Mouse (Mus musculus): Measurements from ENCODE around the gene Trak1. TPM values are rescaled to one million over a fixed set of nuclear protein-coding genes. Genes with fewer than 3 reads are reported as not detected.

Gene Trak1
- total RNA-seq, 1 experiment, result 18.9 TPM

GRCm38 (mm10) chr9:121286325-121286901 is 10.9 kb upstream of the Trak1 start:
- no peak for DNase-seq (ENCODE audit: low read depth, low spot score)
- in situ Hi-C loops (cut with MboI; ENCODE audit: low sequenced_read_pairs in 2 of 2, unreplicated experiment in 2 of 2), result no loop called here
- TF ChIP-seq CHD2 (IDR thresholded peaks at IDR 0.05; ENCODE audit: low read depth, low read length) (no peak), MAFK (IDR thresholded peaks at IDR 0.05; ENCODE audit: insufficient read depth, low read depth, low read length) (no peak)
- no peaks in the 10 kb centered on the region for H3K9me3 ChIP-seq (ENCODE audit: control insufficient read depth, insufficient read depth, low read depth, low read length)
- peaks cover 0 to 4% of the 10 kb centered on the region in 2 experiments; a peak in 1 of 4 replicates for H3K4me1 ChIP-seq (ENCODE audit: control insufficient read depth in 2 of 2, insufficient read depth in 2 of 2, low read length in 2 of 2, poor library complexity in 1 of 2)
- no peaks in the 10 kb centered on the region for H3K36me3 ChIP-seq (ENCODE audit: control insufficient read depth, insufficient read depth, low read length, poor library complexity, severe bottlenecking)
- H3K4me3 ChIP-seq (ENCODE audit: insufficient read depth in 1 of 2, low read depth in 1 of 2, low read length in 2 of 2, poor library complexity in 1 of 2, severe bottlenecking in 1 of 2), result peak overlapping the region in 1 of 2 experiments; percentile 65; a peak in 1 of 4 replicates
- no peak overlapping the region for H3K27ac ChIP-seq (ENCODE audit: insufficient read depth, low read depth, low read length, poor library complexity, severe bottlenecking)
- H3K9ac ChIP-seq (ENCODE audit: insufficient read depth, low read depth, low read length, poor library complexity, severe bottlenecking), result no peak overlapping the region

GRCm38 (mm10) chr9:121291275-121291674 is 6.0 kb upstream of the Trak1 start:
- DNase-seq (ENCODE audit: low read depth, low spot score), result no peak
- Histone ChIP-seq H3K9me3 (ENCODE audit: control insufficient read depth, insufficient read depth, low read depth, low read length) (no peaks in the 10 kb centered on the region), H3K9ac (ENCODE audit: insufficient read depth, low read depth, low read length, poor library complexity, severe bottlenecking) (no peak overlapping the region), H3K27ac (ENCODE audit: insufficient read depth, low read depth, low read length, poor library complexity, severe bottlenecking) (no peak overlapping the region), H3K36me3 (ENCODE audit: control insufficient read depth, insufficient read depth, low read length, poor library complexity, severe bottlenecking) (no peaks in the 10 kb centered on the region), H3K4me3 (ENCODE audit: insufficient read depth in 1 of 2, low read depth in 1 of 2, low read length in 2 of 2, poor library complexity in 1 of 2, severe bottlenecking in 1 of 2) (no peak overlapping the region), H3K4me1 (ENCODE audit: control insufficient read depth in 2 of 2, insufficient read depth in 2 of 2, low read length in 2 of 2, poor library complexity in 1 of 2) (0 out of 4 replicates have a peak, but pooled peaks cover 0 to under 1% of the 10 kb centered on the region in 2 experiments)
- TF ChIP-seq ZNF384 (IDR thresholded peaks at IDR 0.05; ENCODE audit: low read depth, low read length) (peak; percentile 79), MAFK (IDR thresholded peaks at IDR 0.05; ENCODE audit: insufficient read depth, low read depth, low read length) (no peak)
- in situ Hi-C loops (cut with MboI; ENCODE audit: low sequenced_read_pairs in 2 of 2, unreplicated experiment in 2 of 2), result no loop called here

DNA sequence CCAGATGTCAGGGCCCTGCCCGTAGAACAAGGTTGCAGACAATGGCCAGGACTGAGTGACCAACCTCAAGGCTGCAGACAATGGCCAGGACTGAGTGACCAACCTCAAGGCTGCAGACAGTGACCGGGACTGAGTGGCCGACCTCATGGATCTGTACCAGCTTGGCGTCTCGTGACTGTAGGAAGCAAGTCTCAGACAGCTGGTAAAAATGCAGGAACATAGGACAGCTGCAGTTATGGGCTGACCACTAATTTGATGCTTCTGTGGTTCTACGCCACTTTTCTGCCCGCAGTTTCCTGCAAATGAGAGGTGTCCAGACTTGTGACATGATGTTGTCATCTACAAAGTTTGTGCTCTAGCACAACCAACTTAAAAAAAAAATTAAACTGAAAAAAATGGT is 4.1 kb upstream of the Trak1 start:
- no peaks in the 10 kb centered on the region for H3K36me3 ChIP-seq (ENCODE audit: control insufficient read depth, insufficient read depth, low read length, poor library complexity, severe bottlenecking)
- H3K4me1 ChIP-seq (ENCODE audit: control insufficient read depth in 2 of 2, insufficient read depth in 2 of 2, low read length in 2 of 2, poor library complexity in 1 of 2), result 0 out of 4 replicates have a peak, but pooled peaks cover 0 to 1% of the 10 kb centered on the region in 2 experiments
- no peaks in the 10 kb centered on the region for H3K9me3 ChIP-seq (ENCODE audit: control insufficient read depth, insufficient read depth, low read depth, low read length)
- no peak overlapping the region for H3K27ac ChIP-seq (ENCODE audit: insufficient read depth, low read depth, low read length, poor library complexity, severe bottlenecking)
- no peak for DNase-seq (ENCODE audit: low read depth, low spot score)
- in situ Hi-C loops (cut with MboI; ENCODE audit: low sequenced_read_pairs in 2 of 2, unreplicated experiment in 2 of 2), result no loop called here
- no peak overlapping the region for H3K9ac ChIP-seq (ENCODE audit: insufficient read depth, low read depth, low read length, poor library complexity, severe bottlenecking)
- TF ChIP-seq HCFC1 (IDR thresholded peaks at IDR 0.05; ENCODE audit: borderline replicate concordance, insufficient read depth, low read length) (no peak), CHD2 (IDR thresholded peaks at IDR 0.05; ENCODE audit: low read depth, low read length) (no peak), ZNF384 (IDR thresholded peaks at IDR 0.05; ENCODE audit: low read depth, low read length) (no peak), ZC3H11A (IDR thresholded peaks at IDR 0.05; ENCODE audit: borderline replicate concordance, low read depth, low read length) (no peak), MAFK (IDR thresholded peaks at IDR 0.05; ENCODE audit: insufficient read depth, low read depth, low read length) (no peak)
- no peak overlapping the region for H3K4me3 ChIP-seq (ENCODE audit: insufficient read depth in 1 of 2, low read depth in 1 of 2, low read length in 2 of 2, poor library complexity in 1 of 2, severe bottlenecking in 1 of 2)

DNA sequence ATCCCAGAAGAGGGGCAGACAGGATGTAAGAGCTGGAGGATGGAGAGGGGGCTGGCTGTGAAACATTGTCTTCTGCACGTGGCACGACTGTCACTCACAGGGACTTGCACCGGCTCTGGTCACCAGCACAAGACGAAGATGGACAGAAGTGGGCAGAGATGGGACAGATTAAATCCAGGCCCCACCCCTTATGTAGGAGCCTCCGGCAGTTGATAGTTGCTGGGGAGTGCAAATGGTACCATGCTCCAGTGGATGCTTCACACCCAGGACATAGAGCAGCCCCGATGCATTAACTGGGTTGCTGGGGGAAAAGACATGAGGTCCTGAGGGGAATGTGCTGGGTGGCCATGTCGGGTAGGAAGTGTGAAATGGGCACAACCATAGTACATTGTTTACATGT is 2.1 kb upstream of the Trak1 start:
- no peak for DNase-seq (ENCODE audit: low read depth, low spot score)
- Histone ChIP-seq H3K4me1 (ENCODE audit: control insufficient read depth in 2 of 2, insufficient read depth in 2 of 2, low read length in 2 of 2, poor library complexity in 1 of 2) (peaks cover 1 to 15% of the 10 kb centered on the region in 2 experiments; a peak in 1 of 4 replicates), H3K9me3 (ENCODE audit: control insufficient read depth, insufficient read depth, low read depth, low read length) (no peaks in the 10 kb centered on the region), H3K36me3 (ENCODE audit: control insufficient read depth, insufficient read depth, low read length, poor library complexity, severe bottlenecking) (no peaks in the 10 kb centered on the region), H3K4me3 (ENCODE audit: insufficient read depth in 1 of 2, low read depth in 1 of 2, low read length in 2 of 2, poor library complexity in 1 of 2, severe bottlenecking in 1 of 2) (no peak overlapping the region), H3K9ac (ENCODE audit: insufficient read depth, low read depth, low read length, poor library complexity, severe bottlenecking) (no peak overlapping the region), H3K27ac (ENCODE audit: insufficient read depth, low read depth, low read length, poor library complexity, severe bottlenecking) (no peak overlapping the region)
- in situ Hi-C loops (cut with MboI; ENCODE audit: low sequenced_read_pairs in 2 of 2, unreplicated experiment in 2 of 2), result no loop called here
- TF ChIP-seq ZNF384 (IDR thresholded peaks at IDR 0.05; ENCODE audit: low read depth, low read length), result no peak
- TF ChIP-seq ZC3H11A (IDR thresholded peaks at IDR 0.05; ENCODE audit: borderline replicate concordance, low read depth, low read length), result no peak
- no peak for TF ChIP-seq MAFK (IDR thresholded peaks at IDR 0.05; ENCODE audit: insufficient read depth, low read depth, low read length)
- TF ChIP-seq HCFC1 (IDR thresholded peaks at IDR 0.05; ENCODE audit: borderline replicate concordance, insufficient read depth, low read length), result no peak
- TF ChIP-seq CHD2 (IDR thresholded peaks at IDR 0.05; ENCODE audit: low read depth, low read length), result no peak

GRCm38 (mm10) chr9:121298065-121298398 is 730 bp downstream of the Trak1 start:
- H3K4me1 ChIP-seq (ENCODE audit: control insufficient read depth in 2 of 2, insufficient read depth in 2 of 2, low read length in 2 of 2, poor library complexity in 1 of 2), result peaks cover 5 to 23% of the 10 kb centered on the region in 2 experiments; a peak in 3 of 4 replicates
- H3K9ac ChIP-seq (ENCODE audit: insufficient read depth, low read depth, low read length, poor library complexity, severe bottlenecking), result peak overlapping the region; percentile 86
- peak overlapping the region; percentile 87 to 90 for H3K4me3 ChIP-seq (ENCODE audit: insufficient read depth in 1 of 2, low read depth in 1 of 2, low read length in 2 of 2, poor library complexity in 1 of 2, severe bottlenecking in 1 of 2)
- H3K36me3 ChIP-seq (ENCODE audit: control insufficient read depth, insufficient read depth, low read length, poor library complexity, severe bottlenecking), result no peaks in the 10 kb centered on the region
- in situ Hi-C loops (cut with MboI; ENCODE audit: low sequenced_read_pairs in 2 of 2, unreplicated experiment in 2 of 2), result no loop called here
- no peak overlapping the region for H3K27ac ChIP-seq (ENCODE audit: insufficient read depth, low read depth, low read length, poor library complexity, severe bottlenecking)
- TF ChIP-seq ZC3H11A (IDR thresholded peaks at IDR 0.05; ENCODE audit: borderline replicate concordance, low read depth, low read length) (no peak), ZNF384 (IDR thresholded peaks at IDR 0.05; ENCODE audit: low read depth, low read length) (no peak), HCFC1 (IDR thresholded peaks at IDR 0.05; ENCODE audit: borderline replicate concordance, insufficient read depth, low read length) (no peak), CHD2 (IDR thresholded peaks at IDR 0.05; ENCODE audit: low read depth, low read length) (no peak), MAFK (IDR thresholded peaks at IDR 0.05; ENCODE audit: insufficient read depth, low read depth, low read length) (no peak)
- no peak for DNase-seq (ENCODE audit: low read depth, low spot score)
- no peaks in the 10 kb centered on the region for H3K9me3 ChIP-seq (ENCODE audit: control insufficient read depth, insufficient read depth, low read depth, low read length)

All from ES-E14 (cell line).